Mouse (Mus musculus) left cerebral cortex, adult 2 months (tissue): ENCODE results near the gene Sept12. TPM values are rescaled to one million over a fixed set of nuclear protein-coding genes. Genes with fewer than 3 reads are reported as not detected.
A peak's percentile ranks its signal among the peaks of the same experiment; 100 is the strongest.

Source experiments
- DNase-seq, 2 experiments: peaks; one replicate each; pipeline ENCODE4 v3.0.0; 2021 to 2022; ENCODE audit warnings: low spot score in 2 of 2, mixed read lengths in 1 of 2; ENCODE audit errors: extremely low spot score in 1 of 2
- H3K27ac ChIP-seq: fragments of 200-600 bp; 2 replicates; pipeline ENCODE4 v1.8.1; 2022
- H3K4me3 ChIP-seq: fragments of 200-600 bp; 2 replicates; pipeline ENCODE4 v1.8.1; 2022
- CTCF ChIP-seq: fragments of 200-600 bp; IDR thresholded peaks from 2 replicates; pipeline ENCODE4 v1.8.1; 2022; ENCODE audit warnings: antibody characterized with exemption, mild to moderate bottlenecking, moderate library complexity
- intact Hi-C: fragments of 180-260 bp; cut with DNase I; formaldehyde crosslinking; loops from one replicate; pipeline ENCODE4 v1.15.1; 2025
- total RNA-seq, 2 experiments: library from RNA; stranded (reverse); gene quantifications; 2 replicates each; pipeline ENCODE4 v1.2.3; 2021

Sept12 gene
- total RNA-seq, 2 experiments from 2014 or later: not detected

- TF ChIP-seq CTCF: no peak; the same call in 1 of the 2 replicates
- intact Hi-C loops: no loop called here
- Histone ChIP-seq H3K4me3 (no peak overlapping the region), H3K27ac (no peak overlapping the region)
- DNase-seq: no peak
These were observed 52.2 kb downstream of the Sept12 start for GRCm38 (mm10) chr16:4945415-4945814.

- no peak overlapping the region for H3K4me3 ChIP-seq
- DNase-seq: no peak
- intact Hi-C loops: no loop called here
- no peak overlapping the region for H3K27ac ChIP-seq
- TF ChIP-seq CTCF: no peak
These were observed 54.2 kb downstream of the Sept12 start for GRCm38 (mm10) chr16:4943431-4943830.

GRCm38 (mm10) chr16:4942868-4943267 lies 54.8 kb downstream of the Sept12 start:
- intact Hi-C loops: no loop called here
- Histone ChIP-seq H3K4me3 (no peak overlapping the region), H3K27ac (no peak overlapping the region)
- DNase-seq: no peak
- TF ChIP-seq CTCF: no peak

DNA sequence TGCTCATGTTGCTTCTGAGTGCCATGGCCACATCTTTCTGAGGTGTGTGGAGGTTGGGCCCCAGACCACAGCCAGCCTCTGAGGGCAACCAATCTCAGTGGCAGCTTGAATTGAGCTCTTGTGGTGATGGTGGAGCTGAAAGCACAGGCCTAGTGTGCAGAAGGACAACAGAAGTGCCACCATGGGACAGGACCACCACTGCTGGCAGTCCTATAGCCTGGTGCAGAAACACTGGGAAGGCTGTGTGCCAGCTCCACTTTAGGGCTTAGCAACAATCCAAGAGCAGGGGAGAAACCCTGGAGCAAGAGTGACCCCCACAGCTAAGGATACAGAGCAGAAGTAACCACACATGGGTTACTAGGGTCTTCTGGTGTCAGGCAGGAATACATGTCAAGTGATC lies 56.6 kb downstream of the Sept12 start:
- H3K27ac ChIP-seq: no peak overlapping the region
- H3K4me3 ChIP-seq: no peak overlapping the region
- intact Hi-C loops: no loop called here

GRCm38 (mm10) chr16:4940311-4940850 lies 57.3 kb downstream of the Sept12 start:
- intact Hi-C loops: no loop called here
- peak overlapping the region; percentile 96; the same call in 1 of the 2 replicates for H3K27ac ChIP-seq
- no peak for TF ChIP-seq CTCF
- no peak for DNase-seq
- H3K4me3 ChIP-seq: peak overlapping the region; percentile 77

More for the DNA sequence above, 56.6 kb downstream of the Sept12 start:
- DNase-seq: no peak
- TF ChIP-seq CTCF: no peak

DNA sequence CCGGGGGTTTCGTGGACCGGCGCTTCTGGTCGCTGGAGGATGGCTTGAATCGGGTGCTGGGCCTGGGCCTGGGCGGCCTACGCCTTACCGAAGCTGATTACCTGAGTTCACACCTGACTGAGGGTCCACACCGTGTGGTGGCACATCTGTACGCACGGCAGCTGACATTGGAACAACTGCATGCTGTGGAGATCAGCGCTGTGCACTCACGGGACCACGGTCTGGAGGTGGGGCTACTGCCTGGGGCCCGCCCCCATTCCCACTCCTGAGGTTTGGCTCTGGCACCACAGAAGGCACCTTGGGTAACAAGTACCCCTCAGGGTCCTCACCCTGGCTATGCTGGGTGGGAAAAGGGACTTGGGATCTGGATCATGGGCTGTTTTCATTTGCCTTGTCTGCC lies 58.2 kb downstream of the Sept12 start:
- intact Hi-C loops: no loop called here
- Histone ChIP-seq H3K4me3 (peak overlapping the region; percentile 77), H3K27ac (peak overlapping the region; percentile 96)
- no peak for TF ChIP-seq CTCF
- peak; percentile 50 to 51 for DNase-seq

- TF ChIP-seq CTCF: no peak
- peak overlapping the region; percentile 77 for H3K4me3 ChIP-seq
- DNase-seq: peak; percentile 94
- intact Hi-C loops: no loop called here
- peak overlapping the region; percentile 96 for H3K27ac ChIP-seq
These were observed 58.7 kb downstream of the Sept12 start for GRCm38 (mm10) chr16:4938989-4939388.

DNA sequence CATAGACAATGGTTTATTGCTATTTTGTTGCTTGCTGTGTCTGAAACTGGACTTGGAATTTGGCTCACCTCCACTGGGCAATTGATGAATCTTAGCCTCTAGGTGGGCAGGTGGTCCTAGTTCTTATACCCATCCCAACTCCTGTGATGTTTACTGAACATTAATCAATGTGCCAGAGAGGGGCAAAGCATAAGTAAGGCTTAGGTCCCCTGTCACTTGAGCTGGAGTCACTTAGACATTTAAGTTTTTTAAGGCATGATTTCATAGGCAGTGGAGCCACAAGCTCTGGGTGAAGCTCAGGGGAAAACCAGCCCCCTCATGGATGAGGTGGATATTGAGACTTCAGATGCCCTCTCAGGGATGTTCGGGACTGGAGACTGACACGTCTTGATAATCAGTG lies 59.2 kb downstream of the Sept12 start, which contains the start of gene Nudt16l1:
Gene Nudt16l1 (plus strand): TSS at position 301 of the 400 bp plus-strand sequence.
- Histone ChIP-seq H3K4me3 (peak within 1 kb of the TSS; percentile 77), H3K27ac (peak within 1 kb of the TSS; percentile 96)
- no peak; the same call in 1 of the 2 replicates for TF ChIP-seq CTCF
- no peak for DNase-seq
- intact Hi-C loops: no loop called here

GRCm38 (mm10) chr16:4937351-4938190 lies 60.1 kb downstream of the Sept12 start:
- H3K4me3 ChIP-seq: no peak overlapping the region
- H3K27ac ChIP-seq: peak overlapping the region; percentile 78; the same call in 1 of the 2 replicates
- no peak for DNase-seq
- TF ChIP-seq CTCF: no peak
- intact Hi-C loops: no loop called here

Other genes with a start within 250 kb of the Sept12 start
- gene Cdip1, start 207.6 kb downstream of the Sept12 start, total RNA-seq: 100 to 1,000 TPM; 189 to 204 TPM
- gene 4930562C15Rik, start 162.4 kb downstream of the Sept12 start, total RNA-seq: not detected
- gene Ubald1, start 117.5 kb downstream of the Sept12 start, total RNA-seq: 10 to 100 TPM; 91.8 to 93.7 TPM
- gene Mgrn1, start 111.6 kb downstream of the Sept12 start, total RNA-seq: 100 to 1,000 TPM; 208 to 211 TPM
- gene Nudt16l1, start 59.1 kb downstream of the Sept12 start, total RNA-seq: 10 to 100 TPM; 70.1 to 71.4 TPM
- 10 to 100 TPM; 67.3 to 68.3 TPM for gene Anks3, start 33.6 kb downstream of the Sept12 start, total RNA-seq
- gene Smim22, start 9.4 kb upstream of the Sept12 start, total RNA-seq: not detected
- 100 to 1,000 TPM; 209 to 213 TPM for gene Rogdi, start 15.7 kb upstream of the Sept12 start, total RNA-seq
- 100 to 1,000 TPM; 139 to 146 TPM for gene Glyr1, start 52.0 kb upstream of the Sept12 start, total RNA-seq
- 10 to 100 TPM; 44.1 to 45.3 TPM for gene Ubn1, start 52.2 kb upstream of the Sept12 start, total RNA-seq
- gene Ppl, start 134.6 kb upstream of the Sept12 start, total RNA-seq: 1 to 10 TPM in 1 of 2 experiments, under 1 TPM in 1; 1.00 to 1.4 TPM
- 1 to 10 TPM; 4.8 to 5.0 TPM for gene Sec14l5, start 149.3 kb upstream of the Sept12 start, total RNA-seq
- gene Nagpa, start 206.2 kb upstream of the Sept12 start, total RNA-seq: 10 to 100 TPM; 12.6 to 14.5 TPM
- 1 to 10 TPM; 4.2 to 4.7 TPM for gene AU021092, start 224.4 kb upstream of the Sept12 start, total RNA-seq
- 10 to 100 TPM; 25.5 to 26.8 TPM for gene Alg1, start 235.8 kb upstream of the Sept12 start, total RNA-seq